Mouse (Mus musculus) spleen, postnatal 4 days (tissue): ENCODE results near the gene Cabp5.
"Not testable (repeated sequence)": the region's sequence is repeated elsewhere in the genome, so short reads cannot be mapped to it uniquely, and the experiment has no call there.

Source experiments
- DNase-seq, 2 experiments: peaks; one replicate each; pipeline ENCODE4 v3.0.0; 2022; ENCODE audit warnings: low spot score in 2 of 2

Gene Cabp5

GRCm38 (mm10) chr7:13397832-13398231 lies at the start of gene Cabp5:
Cabp5 (plus strand) TSS chr7:13398132.
- no peak for DNase-seq

GRCm38 (mm10) chr7:13355943-13356342 lies 42.0 kb upstream of the Cabp5 start:
- no peak for DNase-seq

- no peak for DNase-seq
These were observed 17.3 kb upstream of the Cabp5 start for GRCm38 (mm10) chr7:13380588-13380987.

GRCm38 (mm10) chr7:13450541-13450940 lies 52.6 kb downstream of the Cabp5 start, which contains the start of gene Bsph1:
Bsph1 (plus strand) TSS chr7:13450841.
- not testable (repeated sequence) for DNase-seq
